Mouse (Mus musculus) lung, postnatal 0 days (tissue): ENCODE measurements at regions not wholly inside any gene's neighbourhood (a gene's known extent, or its start where the extent isn't known, plus 50 kb on each side); places are given as distances from the start of the nearest gene placed in this dataset.

Experiments
- ATAC-seq: fragments of 200-750 bp; cut with Nextera tagmentation; 2 replicates; pipeline ENCODE4 v1.8.0; 2017; ENCODE audit warnings: moderate library complexity
- DNase-seq: peaks from one replicate; pipeline ENCODE4 v3.0.0-alpha.2; 2016; ENCODE audit warnings: low spot score
- H3K27ac ChIP-seq: fragments of 300-500 bp; sonication (generic); 2 replicates; pipeline ENCODE4 v1.5.1; 2014; ENCODE audit warnings: antibody characterized with exemption, mild to moderate bottlenecking, low read length, mixed read lengths
- H3K27me3 ChIP-seq: fragments of 300-500 bp; sonication (generic); replicated peaks from 2 replicates; pipeline ENCODE4 v1.6.1; 2014; ENCODE audit warnings: low read length, mixed read lengths; ENCODE audit not compliant: insufficient read depth
- H3K36me3 ChIP-seq: fragments of 300-500 bp; sonication (generic); 2 replicates; pipeline ENCODE4 v1.6.1; 2014; ENCODE audit warnings: low read length, mixed read lengths; ENCODE audit not compliant: insufficient read depth
- H3K4me1 ChIP-seq: fragments of 300-500 bp; sonication (generic); 2 replicates; pipeline ENCODE4 v1.6.1; 2014; ENCODE audit warnings: antibody characterized with exemption, low read depth, low read length, mixed read lengths; ENCODE audit not compliant: insufficient read depth
- H3K4me2 ChIP-seq: fragments of 300-500 bp; sonication (generic); replicated peaks from 2 replicates; pipeline ENCODE4 v1.6.1; 2014; ENCODE audit warnings: low read depth, mild to moderate bottlenecking, low read length, moderate library complexity, mixed read lengths
- H3K4me3 ChIP-seq: fragments of 300-500 bp; sonication (generic); 2 replicates; pipeline ENCODE4 v1.5.1; 2014; ENCODE audit warnings: low read depth, low read length
- H3K9ac ChIP-seq: fragments of 300-500 bp; sonication (generic); replicated peaks from 2 replicates; pipeline ENCODE4 v1.6.1; 2014; ENCODE audit warnings: low read depth, mild to moderate bottlenecking
- H3K9me3 ChIP-seq: fragments of 300-500 bp; sonication (generic); 2 replicates; pipeline ENCODE4 v1.6.1; 2016; ENCODE audit warnings: low read length, mixed read lengths
- CTCF ChIP-seq: IDR thresholded peaks from 2 replicates; pipeline ENCODE4 v1.5.1; 2016; ENCODE audit warnings: antibody characterized with exemption, mild to moderate bottlenecking
- EP300 ChIP-seq: IDR thresholded peaks from 2 replicates; pipeline ENCODE4 v1.6.1; 2016; ENCODE audit warnings: antibody characterized with exemption, mild to moderate bottlenecking, control low read depth
- WGBS: fragments of 180-500 bp; shearing (Covaris S2); extraction: QIAGEN DNeasy Blood & Tissue Kit; methylation state at CpG from one replicate; pipeline ENCODE4 v1.1.7; 2014; 5-methylcytosine and 5-hydroxymethylcytosine counted together

GRCm38 (mm10) chr16:5483337-5483736 is 227.6 kb upstream of the Eef2kmt start:
- Histone ChIP-seq H3K9ac (no peak overlapping the region), H3K9me3 (no peaks in the 10 kb centered on the region), H3K27me3 (no peaks in the 10 kb centered on the region), H3K4me1 (no peaks in the 10 kb centered on the region), H3K36me3 (no peaks in the 10 kb centered on the region), H3K4me3 (no peak overlapping the region), H3K27ac (no peak overlapping the region), H3K4me2 (no peak overlapping the region)
- no peak for ATAC-seq
- TF ChIP-seq EP300 (no peak), CTCF (no peak)
- 20% methylated on average over 6 of the region's 6 CpGs for WGBS
- DNase-seq: no peak

GRCm38 (mm10) chr16:5480148-5480547 is 224.4 kb upstream of the Eef2kmt start:
- H3K27ac ChIP-seq: no peak overlapping the region
- TF ChIP-seq CTCF: no peak
- TF ChIP-seq EP300: no peak

GRCm38 (mm10) chr16:5478970-5479369 is 223.2 kb upstream of the Eef2kmt start:
- Histone ChIP-seq H3K4me2 (no peak overlapping the region), H3K27ac (no peak overlapping the region), H3K4me1 (no peaks in the 10 kb centered on the region), H3K27me3 (no peaks in the 10 kb centered on the region), H3K9ac (no peak overlapping the region), H3K4me3 (no peak overlapping the region), H3K9me3 (no peaks in the 10 kb centered on the region), H3K36me3 (no peaks in the 10 kb centered on the region)
- DNase-seq (no peak), ATAC-seq (no peak)
- no peak for TF ChIP-seq CTCF
- no peak for TF ChIP-seq EP300

More at GRCm38 (mm10) chr16:5480148-5480547, 224.4 kb upstream of the Eef2kmt start:
- H3K4me1 ChIP-seq: no peaks in the 10 kb centered on the region
- 44% methylated on average over 1 of the region's 1 CpGs for WGBS
- ATAC-seq (no peak), DNase-seq (no peak)
- H3K4me3 ChIP-seq: no peak overlapping the region
- no peak overlapping the region for H3K4me2 ChIP-seq
- no peak overlapping the region for H3K9ac ChIP-seq
- no peaks in the 10 kb centered on the region for H3K36me3 ChIP-seq
- H3K27me3 ChIP-seq: no peaks in the 10 kb centered on the region
- H3K9me3 ChIP-seq: no peaks in the 10 kb centered on the region

- Histone ChIP-seq H3K4me3 (no peak overlapping the region), H3K9me3 (no peaks in the 10 kb centered on the region), H3K9ac (no peak overlapping the region), H3K4me2 (no peak overlapping the region), H3K4me1 (no peaks in the 10 kb centered on the region), H3K27ac (no peak overlapping the region), H3K27me3 (no peaks in the 10 kb centered on the region), H3K36me3 (no peaks in the 10 kb centered on the region)
- ATAC-seq (no peak), DNase-seq (peak; percentile 14)
- 17% methylated on average over 5 of the region's 5 CpGs for WGBS
- TF ChIP-seq EP300 (no peak), CTCF (peak; percentile 61)
Measured at GRCm38 (mm10) chr16:5471321-5471720, 215.5 kb upstream of the Eef2kmt start.

- Histone ChIP-seq H3K4me2 (no peak overlapping the region), H3K4me1 (no peaks in the 10 kb centered on the region), H3K36me3 (no peaks in the 10 kb centered on the region), H3K27ac (no peak overlapping the region), H3K4me3 (no peak overlapping the region), H3K9ac (no peak overlapping the region), H3K27me3 (no peaks in the 10 kb centered on the region), H3K9me3 (no peaks in the 10 kb centered on the region)
- ATAC-seq: no peak
- peak; percentile 67 for TF ChIP-seq CTCF
- no peak for TF ChIP-seq EP300
- no peak for DNase-seq
- WGBS: 5% methylated on average over 3 of the region's 3 CpGs
Measured at GRCm38 (mm10) chr16:5467587-5467986, 211.8 kb upstream of the Eef2kmt start.

- Histone ChIP-seq H3K27me3 (no peaks in the 10 kb centered on the region), H3K4me2 (no peak overlapping the region), H3K4me3 (no peak overlapping the region), H3K9me3 (no peaks in the 10 kb centered on the region), H3K27ac (no peak overlapping the region), H3K9ac (no peak overlapping the region), H3K4me1 (no peaks in the 10 kb centered on the region), H3K36me3 (no peaks in the 10 kb centered on the region)
- ATAC-seq (no peak), DNase-seq (no peak)
- TF ChIP-seq EP300 (no peak), CTCF (no peak)
- WGBS: 28% methylated on average over 2 of the region's 2 CpGs
Measured at GRCm38 (mm10) chr16:5466760-5467159, 211.0 kb upstream of the Eef2kmt start.

GRCm38 (mm10) chr16:5455352-5455965 is 199.7 kb upstream of the Eef2kmt start:
- Histone ChIP-seq H3K27ac (no peak overlapping the region), H3K27me3 (no peaks in the 10 kb centered on the region), H3K4me1 (no peaks in the 10 kb centered on the region), H3K9ac (no peak overlapping the region), H3K36me3 (no peaks in the 10 kb centered on the region), H3K4me3 (no peak overlapping the region), H3K9me3 (no peaks in the 10 kb centered on the region), H3K4me2 (no peak overlapping the region)
- ATAC-seq (no peak), DNase-seq (no peak)
- TF ChIP-seq EP300: no peak
- TF ChIP-seq CTCF: no peak
- WGBS: 14% methylated on average over 5 of the region's 5 CpGs
